Mouse (Mus musculus) liver, embryonic 13.5 days (tissue): ENCODE measurements around the gene Klhl32. TPM values are rescaled to one million over a fixed set of nuclear protein-coding genes. Genes with fewer than 3 reads are reported as not detected.
A peak's percentile ranks its signal among the peaks of the same experiment; 100 is the strongest.
"Not testable (repeated sequence)": the region's sequence is repeated elsewhere in the genome, so short reads cannot be mapped to it uniquely, and the experiment has no call there.

Source experiments
- ATAC-seq: fragments of 200-750 bp; cut with Nextera tagmentation; 2 replicates; pipeline ENCODE4 v1.8.0; 2017; ENCODE audit warnings: low read depth, mild to moderate bottlenecking, moderate number of reproducible peaks, moderate library complexity
- DNase-seq: peaks from one replicate; pipeline ENCODE4 v3.0.0; 2022
- H3K27ac ChIP-seq: fragments of 300-500 bp; sonication (generic); 2 replicates; pipeline ENCODE4 v1.5.1; 2015; ENCODE audit warnings: moderate library complexity, mild to moderate bottlenecking, inconsistent platforms
- H3K27me3 ChIP-seq: fragments of 300-500 bp; sonication (generic); 2 replicates; pipeline ENCODE4 v1.6.1; 2015; ENCODE audit warnings: mild to moderate bottlenecking, inconsistent platforms
- H3K36me3 ChIP-seq: fragments of 300-500 bp; sonication (generic); 2 replicates; pipeline ENCODE4 v1.6.1; 2015; ENCODE audit warnings: mild to moderate bottlenecking, inconsistent platforms
- H3K4me1 ChIP-seq: fragments of 300-500 bp; sonication (generic); replicated peaks from 2 replicates; pipeline ENCODE4 v1.6.1; 2015; ENCODE audit warnings: inconsistent platforms
- H3K4me2 ChIP-seq: fragments of 300-500 bp; sonication (generic); 2 replicates; pipeline ENCODE4 v1.6.1; 2015; ENCODE audit warnings: inconsistent platforms, mild to moderate bottlenecking, moderate library complexity
- H3K4me3 ChIP-seq: fragments of 300-500 bp; sonication (generic); replicated peaks from 2 replicates; pipeline ENCODE4 v1.5.1; 2015; ENCODE audit warnings: mild to moderate bottlenecking, inconsistent platforms
- H3K9ac ChIP-seq: fragments of 300-500 bp; sonication (generic); 2 replicates; pipeline ENCODE4 v1.6.1; 2015; ENCODE audit warnings: mild to moderate bottlenecking, inconsistent platforms
- H3K9me3 ChIP-seq: fragments of 300-500 bp; sonication (generic); replicated peaks from 2 replicates; pipeline ENCODE4 v1.6.1; 2016; ENCODE audit warnings: inconsistent platforms
- WGBS: fragments of 180-500 bp; shearing (Covaris S2); methylation state at CpG from one replicate; pipeline ENCODE4 v1.1.7; 2015; ENCODE audit not compliant: insufficient replicate concordance; 5-methylcytosine and 5-hydroxymethylcytosine counted together
- polyA plus RNA-seq: library from polyadenylated mRNA; unstranded; fragments of >200 nt; fragmentation: Nextera tagmentation; extraction: Ambion mirVana; gene quantifications from 2 replicates; pipeline ENCODE4 v1.2.1, GENCODE M21; 2015

Gene Klhl32
- 0.13 and 0.14 TPM in 2 replicates for polyA plus RNA-seq

GRCm38 (mm10) chr4:24850401-24851325 is at the start of gene Klhl32:
Gene Klhl32, minus strand, starts transcription at chr4:24851124.
- peak; percentile 18 for DNase-seq
- ATAC-seq = peak; percentile 77
- Histone ChIP-seq H3K4me2 (peak within 1 kb of the TSS; percentile 75), H3K9me3 (no peaks in the 10 kb centered on the region), H3K4me1 (peaks cover 4% of the 10 kb centered on the region; the same call in 1 of the 2 replicates), H3K36me3 (no peaks in the 10 kb centered on the region), H3K4me3 (peak within 1 kb of the TSS; percentile 64), H3K27ac (no peak within 1 kb of the TSS), H3K9ac (peak within 1 kb of the TSS; percentile 52), H3K27me3 (peaks cover 12% of the 10 kb centered on the region)
- under 1% methylated on average over 50 of the region's 63 CpGs for WGBS

GRCm38 (mm10) chr4:24899146-24899545 is 48.2 kb upstream of the Klhl32 start:
- Histone ChIP-seq H3K4me3 (peak overlapping the region; percentile 74), H3K36me3 (peaks cover 29% of the 10 kb centered on the region), H3K27ac (no peak overlapping the region), H3K9ac (peak overlapping the region; percentile 80), H3K4me2 (peak overlapping the region; percentile 80), H3K27me3 (no peaks in the 10 kb centered on the region), H3K9me3 (no peaks in the 10 kb centered on the region), H3K4me1 (peaks cover 11% of the 10 kb centered on the region)
- ATAC-seq (no peak), DNase-seq (no peak)
- 41% methylated on average over 4 of the region's 4 CpGs for WGBS

- Histone ChIP-seq H3K9ac (peak overlapping the region; percentile 80), H3K4me3 (peak overlapping the region; percentile 74)
- 16% methylated on average over 8 of the region's 8 CpGs for WGBS
Measured at GRCm38 (mm10) chr4:24898636-24899035, 47.7 kb upstream of the Klhl32 start.

GRCm38 (mm10) chr4:24897851-24898515 is 47.1 kb upstream of the Klhl32 start, which contains the start of gene Ndufaf4:
Gene Ndufaf4, plus strand, starts transcription at chr4:24898083.
- H3K27ac ChIP-seq = peak within 1 kb of the TSS; percentile 52

More at GRCm38 (mm10) chr4:24898636-24899035, 47.7 kb upstream of the Klhl32 start:
- peak overlapping the region; percentile 80 for H3K4me2 ChIP-seq
- no peaks in the 10 kb centered on the region for H3K9me3 ChIP-seq
- H3K27ac ChIP-seq = no peak overlapping the region
- H3K27me3 ChIP-seq = no peaks in the 10 kb centered on the region
- ATAC-seq = no peak
- H3K4me1 ChIP-seq = peaks cover 11% of the 10 kb centered on the region
- peaks cover 28% of the 10 kb centered on the region for H3K36me3 ChIP-seq
- no peak for DNase-seq

GRCm38 (mm10) chr4:24897351-24897750 is 46.4 kb upstream of the Klhl32 start:
- ATAC-seq (peak; percentile 67), DNase-seq (no peak)
- Histone ChIP-seq H3K9ac (peak overlapping the region; percentile 59), H3K36me3 (peaks cover 18% of the 10 kb centered on the region), H3K4me3 (peak overlapping the region; percentile 74), H3K27me3 (no peaks in the 10 kb centered on the region), H3K27ac (no peak overlapping the region), H3K4me2 (peak overlapping the region; percentile 80), H3K9me3 (no peaks in the 10 kb centered on the region), H3K4me1 (peaks cover 11% of the 10 kb centered on the region)
- WGBS = 9% methylated on average over 7 of the region's 7 CpGs

More at GRCm38 (mm10) chr4:24897851-24898515, 47.1 kb upstream of the Klhl32 start, which contains the start of gene Ndufaf4:
- Histone ChIP-seq H3K4me3 (peak within 1 kb of the TSS; percentile 74), H3K9me3 (no peaks in the 10 kb centered on the region), H3K27me3 (no peaks in the 10 kb centered on the region), H3K36me3 (peaks cover 22% of the 10 kb centered on the region), H3K9ac (peak within 1 kb of the TSS; percentile 80), H3K4me1 (peaks cover 11% of the 10 kb centered on the region), H3K4me2 (peak within 1 kb of the TSS; percentile 80)
- under 1% methylated on average over 58 of the region's 58 CpGs for WGBS
- DNase-seq (peak; percentile 93), ATAC-seq (peak; percentile 99)

GRCm38 (mm10) chr4:24896829-24897228 is 45.9 kb upstream of the Klhl32 start:
- WGBS = 0% methylated on average over 1 of the region's 1 CpGs
- Histone ChIP-seq H3K4me2 (no peak overlapping the region), H3K27me3 (no peaks in the 10 kb centered on the region), H3K36me3 (peaks cover 14% of the 10 kb centered on the region), H3K9ac (no peak overlapping the region), H3K4me1 (peaks cover 11% of the 10 kb centered on the region), H3K4me3 (no peak overlapping the region), H3K27ac (no peak overlapping the region), H3K9me3 (no peaks in the 10 kb centered on the region)
- peak; percentile 5 for DNase-seq
- no peak for ATAC-seq

- 47% methylated on average over 4 of the region's 4 CpGs for WGBS
- DNase-seq = no peak
- H3K4me1 ChIP-seq = peaks cover 11% of the 10 kb centered on the region
- no peak for ATAC-seq
- H3K36me3 ChIP-seq = no peaks in the 10 kb centered on the region
- H3K9me3 ChIP-seq = no peaks in the 10 kb centered on the region; the same call in 1 of the 2 replicates
- H3K9ac ChIP-seq = no peak overlapping the region
- H3K27ac ChIP-seq = no peak overlapping the region
- H3K4me2 ChIP-seq = no peak overlapping the region
- no peaks in the 10 kb centered on the region for H3K27me3 ChIP-seq
- no peak overlapping the region for H3K4me3 ChIP-seq
Measured at GRCm38 (mm10) chr4:24894625-24895024, 43.7 kb upstream of the Klhl32 start.

- H3K9ac ChIP-seq, H3K36me3 ChIP-seq, H3K4me2 ChIP-seq, ATAC-seq, H3K27me3 ChIP-seq, H3K9me3 ChIP-seq, H3K4me1 ChIP-seq, DNase-seq, H3K4me3 ChIP-seq, H3K27ac ChIP-seq: not testable (repeated sequence)
- 43% methylated on average over 2 of the region's 2 CpGs for WGBS
Measured at GRCm38 (mm10) chr4:24892293-24892692, 41.4 kb upstream of the Klhl32 start.

- H3K9ac ChIP-seq, DNase-seq, H3K27me3 ChIP-seq, H3K27ac ChIP-seq, ATAC-seq, H3K4me2 ChIP-seq, H3K36me3 ChIP-seq, H3K4me1 ChIP-seq, H3K9me3 ChIP-seq, H3K4me3 ChIP-seq: not testable (repeated sequence)
- 32% methylated on average over 2 of the region's 2 CpGs for WGBS
Measured at GRCm38 (mm10) chr4:24889386-24889785, 38.5 kb upstream of the Klhl32 start.

- no peak overlapping the region for H3K27ac ChIP-seq
- H3K9ac ChIP-seq = no peak overlapping the region
- DNase-seq = no peak
- no peaks in the 10 kb centered on the region for H3K36me3 ChIP-seq
- no peak overlapping the region for H3K4me3 ChIP-seq
- ATAC-seq = no peak
- H3K4me2 ChIP-seq = no peak overlapping the region
- H3K27me3 ChIP-seq = no peaks in the 10 kb centered on the region
- H3K9me3 ChIP-seq = no peaks in the 10 kb centered on the region
- no peaks in the 10 kb centered on the region for H3K4me1 ChIP-seq
- WGBS = 55% methylated on average over 4 of the region's 4 CpGs
Measured at GRCm38 (mm10) chr4:24869230-24869629, 18.3 kb upstream of the Klhl32 start.

- WGBS = 35% methylated on average over 6 of the region's 6 CpGs
- H3K9ac ChIP-seq = no peak overlapping the region
- ATAC-seq = no peak
Measured at GRCm38 (mm10) chr4:24865691-24866090, 14.8 kb upstream of the Klhl32 start.

More at GRCm38 (mm10) chr4:24865691-24866090, 14.8 kb upstream of the Klhl32 start:
- DNase-seq = no peak
- Histone ChIP-seq H3K4me3 (no peak overlapping the region), H3K36me3 (no peaks in the 10 kb centered on the region), H3K27me3 (no peaks in the 10 kb centered on the region), H3K4me1 (no peaks in the 10 kb centered on the region), H3K4me2 (no peak overlapping the region), H3K27ac (no peak overlapping the region), H3K9me3 (no peaks in the 10 kb centered on the region)
